Mouse (Mus musculus) forebrain, embryonic 11.5 days (tissue): ENCODE data around the gene Hrh2. TPM values are rescaled to one million over a fixed set of nuclear protein-coding genes. Genes with fewer than 3 reads are reported as not detected.

Experiments used
- ATAC-seq: fragments of 200-750 bp; cut with Nextera tagmentation; replicated peaks from 2 replicates; pipeline ENCODE4 v1.8.0; 2017; ENCODE audit warnings: moderate TSS enrichment; ENCODE audit not compliant: low FRiP score
- DNase-seq: peaks from one replicate; pipeline ENCODE4 v3.0.0-alpha.2; 2017; ENCODE audit warnings: low spot score
- H3K27ac ChIP-seq: fragments of 300-500 bp; sonication (generic); 2 replicates; pipeline ENCODE4 v1.5.1; 2014; ENCODE audit warnings: low read depth, low read length
- H3K27me3 ChIP-seq: fragments of 300-500 bp; sonication (generic); 2 replicates; pipeline ENCODE4 v1.6.1; 2014; ENCODE audit warnings: mild to moderate bottlenecking, low read length, mixed read lengths; ENCODE audit not compliant: control insufficient read depth, insufficient read depth
- H3K36me3 ChIP-seq: fragments of 300-500 bp; sonication (generic); 2 replicates; pipeline ENCODE4 v1.6.1; 2014; ENCODE audit warnings: mild to moderate bottlenecking, low read length, moderate library complexity, mixed read lengths; ENCODE audit not compliant: control insufficient read depth, insufficient read depth
- H3K4me1 ChIP-seq: fragments of 300-500 bp; sonication (generic); replicated peaks from 2 replicates; pipeline ENCODE4 v1.6.1; 2014; ENCODE audit warnings: low read length, mixed read lengths; ENCODE audit not compliant: control insufficient read depth, insufficient read depth
- H3K4me2 ChIP-seq: fragments of 300-500 bp; sonication (generic); 2 replicates; pipeline ENCODE4 v1.6.1; 2014; ENCODE audit warnings: low read depth, mild to moderate bottlenecking, low read length, moderate library complexity, mixed read lengths; ENCODE audit not compliant: severe bottlenecking
- H3K4me3 ChIP-seq: fragments of 300-500 bp; sonication (generic); 2 replicates; pipeline ENCODE4 v1.5.1; 2014; ENCODE audit warnings: low read depth, low read length
- H3K9ac ChIP-seq: fragments of 300-500 bp; sonication (generic); 2 replicates; pipeline ENCODE4 v1.6.1; 2014; ENCODE audit warnings: low read length
- H3K9me3 ChIP-seq: fragments of 300-500 bp; sonication (generic); 2 replicates; pipeline ENCODE4 v1.6.1; 2016; ENCODE audit warnings: low read length, mixed read lengths; ENCODE audit not compliant: control insufficient read depth
- WGBS: fragments of 180-500 bp; shearing (Covaris S2); extraction: QIAGEN DNeasy Blood & Tissue Kit; methylation state at CpG from one replicate; pipeline ENCODE4 v1.1.7; 2014; 5-methylcytosine and 5-hydroxymethylcytosine counted together
- polyA plus RNA-seq: library from polyadenylated mRNA; unstranded; fragments of >200 nt; fragmentation: Nextera tagmentation; extraction: Ambion mirVana; gene quantifications from 2 replicates; pipeline ENCODE4 v1.2.1, GENCODE M21; 2014

Hrh2 gene
- polyA plus RNA-seq, 1 experiment from 2014 or later: not detected

GRCm38 (mm10) chr13:54170288-54170687, 21.6 kb upstream of the Hrh2 start:
- H3K9ac ChIP-seq: no peak overlapping the region
- H3K4me2 ChIP-seq: no peak overlapping the region
- H3K36me3 ChIP-seq: no peaks in the 10 kb centered on the region
- no peaks in the 10 kb centered on the region for H3K4me1 ChIP-seq
- no peak overlapping the region for H3K4me3 ChIP-seq
- no peak for ATAC-seq
- H3K9me3 ChIP-seq: peaks cover 4% of the 10 kb centered on the region; the same call in 1 of the 2 replicates
- 90% methylated on average over 6 of the region's 6 CpGs for WGBS
- H3K27me3 ChIP-seq: no peaks in the 10 kb centered on the region
- no peak for DNase-seq
- H3K27ac ChIP-seq: no peak overlapping the region

- H3K4me1 ChIP-seq: no peaks in the 10 kb centered on the region
- DNase-seq: no peak
- H3K27me3 ChIP-seq: no peaks in the 10 kb centered on the region
- H3K9me3 ChIP-seq: peaks cover 4% of the 10 kb centered on the region; the same call in 1 of the 2 replicates
- no peak overlapping the region for H3K27ac ChIP-seq
- no peak for ATAC-seq
- no peak overlapping the region for H3K4me2 ChIP-seq
- H3K36me3 ChIP-seq: no peaks in the 10 kb centered on the region
- H3K4me3 ChIP-seq: no peak overlapping the region
- 87% methylated on average over 10 of the region's 10 CpGs for WGBS
- H3K9ac ChIP-seq: no peak overlapping the region
Observed at GRCm38 (mm10) chr13:54171346-54171745, 20.6 kb upstream of the Hrh2 start.

- no peaks in the 10 kb centered on the region for H3K36me3 ChIP-seq
- H3K4me2 ChIP-seq: no peak overlapping the region
- ATAC-seq: no peak
- DNase-seq: no peak
- no peaks in the 10 kb centered on the region for H3K27me3 ChIP-seq
- H3K9me3 ChIP-seq: peaks cover 4% of the 10 kb centered on the region; the same call in 1 of the 2 replicates
- H3K9ac ChIP-seq: no peak overlapping the region
- H3K27ac ChIP-seq: no peak overlapping the region
- 60% methylated on average over 3 of the region's 3 CpGs for WGBS
- no peaks in the 10 kb centered on the region for H3K4me1 ChIP-seq
- H3K4me3 ChIP-seq: no peak overlapping the region
Observed at GRCm38 (mm10) chr13:54171761-54172160, 20.2 kb upstream of the Hrh2 start.

GRCm38 (mm10) chr13:54173941-54174340, 18.0 kb upstream of the Hrh2 start:
- ATAC-seq: no peak

GRCm38 (mm10) chr13:54174703-54175102, 17.2 kb upstream of the Hrh2 start:
- H3K9me3 ChIP-seq: peaks cover 4% of the 10 kb centered on the region; the same call in 1 of the 2 replicates
- H3K9ac ChIP-seq: no peak overlapping the region
- H3K27ac ChIP-seq: no peak overlapping the region
- H3K4me2 ChIP-seq: no peak overlapping the region
- no peak overlapping the region for H3K4me3 ChIP-seq
- no peaks in the 10 kb centered on the region for H3K27me3 ChIP-seq
- DNase-seq: no peak
- no peak for ATAC-seq
- no peaks in the 10 kb centered on the region for H3K4me1 ChIP-seq
- 91% methylated on average over 4 of the region's 4 CpGs for WGBS
- H3K36me3 ChIP-seq: no peaks in the 10 kb centered on the region

More at GRCm38 (mm10) chr13:54173941-54174340, 18.0 kb upstream of the Hrh2 start:
- no peak overlapping the region for H3K4me3 ChIP-seq
- no peaks in the 10 kb centered on the region for H3K36me3 ChIP-seq
- H3K4me1 ChIP-seq: no peaks in the 10 kb centered on the region
- no peaks in the 10 kb centered on the region for H3K27me3 ChIP-seq
- H3K4me2 ChIP-seq: no peak overlapping the region
- H3K9ac ChIP-seq: no peak overlapping the region
- H3K9me3 ChIP-seq: peaks cover 4% of the 10 kb centered on the region; the same call in 1 of the 2 replicates
- WGBS: 98% methylated on average over 2 of the region's 2 CpGs
- H3K27ac ChIP-seq: no peak overlapping the region
- no peak for DNase-seq

GRCm38 (mm10) chr13:54175426-54175825, 16.5 kb upstream of the Hrh2 start:
- no peaks in the 10 kb centered on the region for H3K4me1 ChIP-seq
- no peaks in the 10 kb centered on the region for H3K36me3 ChIP-seq
- H3K9ac ChIP-seq: no peak overlapping the region
- H3K4me3 ChIP-seq: no peak overlapping the region
- H3K9me3 ChIP-seq: peaks cover 4% of the 10 kb centered on the region; the same call in 1 of the 2 replicates
- DNase-seq (no peak), ATAC-seq (no peak)
- no peak overlapping the region for H3K4me2 ChIP-seq
- WGBS: 87% methylated on average over 8 of the region's 8 CpGs
- no peak overlapping the region for H3K27ac ChIP-seq
- no peaks in the 10 kb centered on the region for H3K27me3 ChIP-seq

DNA sequence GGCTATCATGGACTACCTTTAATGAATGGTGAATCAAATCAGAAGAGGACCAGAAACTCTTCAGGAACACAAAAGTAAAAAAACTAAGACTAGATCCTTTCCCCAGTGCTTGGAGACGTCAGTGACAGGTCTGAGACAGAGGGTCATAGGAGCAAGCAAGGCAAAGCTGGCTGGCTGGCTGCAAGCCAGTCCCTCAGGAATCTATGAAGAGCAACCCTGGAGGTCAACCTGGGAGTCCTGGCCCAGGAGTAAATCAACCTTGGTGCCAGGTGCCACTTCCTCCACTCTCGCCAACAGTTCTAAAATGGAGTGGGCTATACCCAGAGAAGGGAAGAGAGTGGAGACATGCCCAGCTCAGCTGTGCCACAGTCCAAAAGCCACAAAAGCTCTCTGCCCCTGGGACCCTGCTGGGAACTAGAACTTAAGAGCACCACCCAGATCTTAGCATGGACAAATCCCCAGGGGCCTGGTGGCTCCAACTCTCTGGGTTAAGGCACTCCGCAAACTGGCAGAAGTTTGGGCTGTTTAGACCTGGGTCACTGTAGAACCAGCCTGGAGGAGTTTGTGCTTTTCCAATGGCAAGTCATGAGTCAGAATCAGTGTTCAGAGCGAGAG, 15.4 kb upstream of the Hrh2 start:
- DNase-seq (no peak), ATAC-seq (no peak)
- H3K36me3 ChIP-seq: no peaks in the 10 kb centered on the region
- H3K9me3 ChIP-seq: peaks cover 4% of the 10 kb centered on the region; the same call in 1 of the 2 replicates
- H3K27me3 ChIP-seq: no peaks in the 10 kb centered on the region
- H3K9ac ChIP-seq: no peak overlapping the region
- H3K4me2 ChIP-seq: no peak overlapping the region
- no peak overlapping the region for H3K4me3 ChIP-seq
- no peak overlapping the region for H3K27ac ChIP-seq
- H3K4me1 ChIP-seq: no peaks in the 10 kb centered on the region
- 89% methylated on average over 4 of the region's 4 CpGs for WGBS

GRCm38 (mm10) chr13:54177346-54177745, 14.6 kb upstream of the Hrh2 start:
- no peak for DNase-seq
- no peaks in the 10 kb centered on the region for H3K4me1 ChIP-seq
- WGBS: 87% methylated on average over 2 of the region's 2 CpGs
- no peaks in the 10 kb centered on the region for H3K36me3 ChIP-seq
- no peak overlapping the region for H3K4me3 ChIP-seq
- ATAC-seq: no peak
- no peaks in the 10 kb centered on the region for H3K27me3 ChIP-seq
- H3K9ac ChIP-seq: no peak overlapping the region
- peaks cover 4% of the 10 kb centered on the region; the same call in 1 of the 2 replicates for H3K9me3 ChIP-seq
- H3K4me2 ChIP-seq: no peak overlapping the region
- no peak overlapping the region for H3K27ac ChIP-seq

GRCm38 (mm10) chr13:54178647-54179046, 13.3 kb upstream of the Hrh2 start:
- Histone ChIP-seq H3K27me3 (no peaks in the 10 kb centered on the region), H3K9ac (no peak overlapping the region), H3K4me1 (no peaks in the 10 kb centered on the region), H3K4me3 (no peak overlapping the region), H3K27ac (no peak overlapping the region), H3K9me3 (peaks cover 4% of the 10 kb centered on the region; the same call in 1 of the 2 replicates), H3K4me2 (no peak overlapping the region), H3K36me3 (no peaks in the 10 kb centered on the region)
- 86% methylated on average over 5 of the region's 5 CpGs for WGBS
- DNase-seq (no peak), ATAC-seq (no peak)
